Mouse (Mus musculus) liver, embryonic 14.5 days (tissue): ENCODE data around the gene Crb3.

Experiments
- CTCF ChIP-seq: IDR thresholded peaks from 2 replicates; pipeline ENCODE4 v1.5.1; 2016; ENCODE audit warnings: antibody characterized with exemption, low read depth, control low read depth
- EP300 ChIP-seq: IDR thresholded peaks from 2 replicates; pipeline ENCODE4 v1.6.1; 2016; ENCODE audit warnings: antibody characterized with exemption, low read depth

DNA sequence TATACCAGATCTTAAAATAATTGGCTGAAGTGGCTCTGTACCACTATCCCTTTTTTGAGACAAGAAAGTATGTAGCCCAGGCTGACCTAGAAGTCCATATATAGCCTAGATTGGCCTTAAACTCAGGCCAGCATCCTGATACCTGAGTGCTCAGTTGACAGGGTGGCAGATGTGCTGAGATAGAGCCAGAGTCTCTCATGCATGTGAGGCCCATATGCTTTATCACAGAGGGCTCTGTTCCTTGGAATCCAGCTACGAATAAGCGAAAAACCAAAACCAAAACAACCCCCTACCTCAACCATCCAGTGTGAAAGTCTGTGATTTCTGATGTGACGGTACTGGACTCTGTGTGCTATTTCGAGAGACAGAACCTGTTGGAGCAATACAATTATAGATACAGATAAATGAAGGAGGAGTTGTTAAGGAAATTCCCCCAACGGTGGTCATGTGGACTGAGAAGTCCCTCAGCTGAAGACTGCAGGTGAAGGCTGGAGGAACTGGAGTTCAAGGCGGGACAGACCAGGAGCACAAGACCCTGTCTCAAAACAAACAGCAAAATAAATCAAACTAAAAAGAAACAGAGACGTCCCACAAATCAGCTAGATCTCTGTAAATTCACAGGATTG, 49.2 kb downstream of the Crb3 start:
- TF ChIP-seq CTCF (no peak), EP300 (no peak)
